Mouse (Mus musculus) megakaryocyte, embryonic 14.5 days (primary cell): Measurements from ENCODE around the gene Mtss1l.

Experiments used
- FLI1 ChIP-seq: IDR thresholded peaks from 2 replicates; pipeline ENCODE4 v1.6.1; 2012; ENCODE audit warnings: low read length, inconsistent platforms, mixed read lengths
- GATA1 ChIP-seq: IDR thresholded peaks from 3 replicates; pipeline ENCODE4 v1.6.1; 2012; ENCODE audit warnings: mixed read lengths, low read length, inconsistent platforms, borderline replicate concordance

DNA sequence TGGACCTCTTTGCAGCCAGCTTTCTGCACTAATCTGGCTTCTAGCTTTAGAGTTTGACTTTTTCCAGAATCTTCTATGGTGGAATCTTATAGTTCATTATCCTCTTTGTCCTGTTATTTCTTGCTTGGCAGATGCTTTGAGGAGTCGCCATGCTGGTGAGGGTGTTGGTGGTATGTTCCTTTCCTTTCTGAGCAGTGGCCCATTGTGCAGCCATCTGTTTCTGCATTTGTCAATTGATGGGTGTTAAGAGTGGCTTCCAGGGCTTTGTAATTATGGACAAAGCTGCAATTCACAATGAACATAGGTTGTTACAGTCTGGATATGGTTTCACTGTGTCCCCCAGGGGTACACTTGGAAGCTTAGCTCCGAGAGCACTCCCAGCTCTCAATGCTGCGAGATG is 43.4 kb downstream of the Mtss1l start:
- TF ChIP-seq GATA1 (no peak), FLI1 (no peak)
